Mouse (Mus musculus) embryo, embryonic 10.5 days (tissue): ENCODE data around the gene Xcl1.
A peak's percentile ranks its signal among the peaks of the same experiment; 100 is the strongest.
"Not testable (repeated sequence)": the region's sequence is repeated elsewhere in the genome, so short reads cannot be mapped to it uniquely, and the experiment has no call there.

Experiments used
- DNase-seq: peaks from one replicate; pipeline ENCODE4 v3.0.0-alpha.2; 2015; ENCODE audit warnings: low spot score

The Xcl1 gene

DNA sequence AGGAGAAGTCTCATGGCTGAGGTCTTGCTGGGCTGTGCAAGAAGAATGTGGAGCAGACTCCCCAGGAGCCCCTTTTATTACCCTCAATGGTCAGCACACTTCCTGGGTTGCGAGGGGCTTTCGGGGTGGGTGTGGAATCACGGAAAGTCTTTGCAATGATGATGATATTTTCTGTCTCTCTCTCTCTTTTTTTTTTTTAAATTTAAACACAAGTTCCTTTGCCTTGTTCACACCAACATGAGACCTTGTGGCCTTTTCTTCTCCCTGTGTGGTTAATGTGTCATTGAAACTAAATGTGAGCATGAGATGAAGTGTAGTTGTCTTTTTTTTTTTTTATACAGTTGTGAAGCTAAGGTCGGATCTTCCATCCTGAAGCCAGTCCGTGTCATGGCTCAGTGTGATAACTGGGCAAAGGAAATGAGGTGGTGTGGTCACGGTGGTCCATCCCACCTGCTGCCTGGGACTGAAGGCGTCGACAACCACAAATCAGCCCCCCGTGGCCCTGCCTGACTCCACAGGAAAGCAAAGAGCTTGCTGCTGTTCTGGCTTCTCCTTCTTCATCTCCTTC lies at the start of gene Xcl1:
TSS of gene Xcl1 (minus strand) at position 51 of the 568 bp plus-strand sequence.
- no peak for DNase-seq

DNA sequence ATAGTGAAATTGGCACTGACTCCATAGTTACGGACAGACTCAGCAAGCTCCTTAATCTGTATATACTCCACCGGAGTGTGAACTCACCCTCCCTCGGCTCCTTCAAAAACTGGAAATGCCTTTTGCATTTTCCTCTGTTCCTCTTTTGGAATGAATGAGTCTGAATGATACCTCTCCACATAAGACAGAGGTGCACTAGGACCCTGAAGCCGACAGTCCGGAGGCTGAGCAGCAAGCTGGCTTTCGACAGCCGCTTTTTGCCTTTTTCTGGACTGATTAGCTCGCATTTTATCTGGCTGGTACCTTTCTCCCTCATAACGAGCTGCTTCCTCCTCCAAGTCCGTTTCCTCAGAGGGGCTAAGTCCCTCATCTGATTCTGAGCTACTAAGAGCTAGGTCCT lies 49.4 kb upstream of the Xcl1 start:
- DNase-seq = not testable (repeated sequence)

- no peak for DNase-seq
Observed at GRCm38 (mm10) chr1:164977351-164977750, 42.0 kb upstream of the Xcl1 start.

GRCm38 (mm10) chr1:164975729-164976128 lies 40.4 kb upstream of the Xcl1 start:
- no peak for DNase-seq

DNA sequence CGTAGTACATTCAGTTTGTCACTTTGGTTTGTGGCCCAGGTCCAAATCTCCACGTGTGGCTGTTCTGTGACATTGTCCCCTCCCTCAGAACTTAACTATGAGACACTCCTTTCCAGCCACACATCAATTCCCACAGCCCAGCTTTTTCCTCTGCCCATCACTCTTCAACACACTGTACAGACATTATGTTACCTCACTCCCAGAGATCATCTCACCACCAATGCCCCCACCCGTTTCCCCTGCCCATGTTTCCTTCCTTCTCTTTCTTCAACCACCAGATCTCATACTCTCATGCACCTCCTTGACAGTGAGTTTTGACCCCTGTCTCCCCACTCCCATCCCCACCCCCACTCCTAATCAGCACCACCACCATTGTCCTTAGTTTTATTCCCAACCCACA lies 39.9 kb upstream of the Xcl1 start:
- DNase-seq = no peak

DNA sequence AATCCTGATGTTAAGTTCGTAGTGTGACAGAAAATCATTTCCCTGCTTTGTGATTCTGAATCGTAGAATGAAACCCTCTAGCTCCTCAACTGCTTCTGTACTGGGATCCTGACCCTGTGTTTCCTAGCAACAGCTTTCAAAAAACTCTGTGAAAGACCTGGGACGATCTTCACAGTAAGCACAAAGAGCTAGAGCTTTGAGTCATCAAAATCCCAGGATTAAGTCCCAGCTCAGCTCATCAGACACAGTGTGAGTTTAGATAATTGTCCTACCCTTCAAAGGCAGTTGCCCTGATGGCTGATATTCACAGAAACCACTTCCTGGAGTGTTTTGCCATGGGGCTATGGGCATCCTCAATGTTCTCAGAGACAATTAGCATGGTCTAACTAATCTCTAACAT lies 38.5 kb upstream of the Xcl1 start:
- peak; percentile 43 for DNase-seq

- no peak for DNase-seq
Observed at GRCm38 (mm10) chr1:164973341-164973740, 38.0 kb upstream of the Xcl1 start.

DNA sequence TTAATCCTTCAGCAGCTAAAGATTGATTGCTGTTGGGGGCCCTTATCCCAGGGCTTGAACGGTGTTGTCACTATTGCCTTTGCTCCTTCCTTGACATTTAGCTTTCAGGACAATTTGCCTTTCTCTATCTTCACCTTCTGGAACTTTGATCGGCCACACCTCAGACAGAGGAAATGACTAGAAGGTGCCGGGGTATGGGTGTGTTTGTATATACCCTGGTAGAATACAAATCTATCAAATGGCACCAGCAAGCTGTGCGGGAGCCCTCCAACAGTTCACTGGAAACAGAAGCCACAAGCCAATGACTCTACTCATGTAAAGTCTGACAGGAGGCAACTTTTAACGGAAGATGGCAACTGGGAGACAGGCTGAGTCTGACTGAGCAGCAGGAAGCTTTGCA lies 37.4 kb upstream of the Xcl1 start:
- no peak for DNase-seq

- DNase-seq = no peak
Observed at GRCm38 (mm10) chr1:164966095-164966698, 30.9 kb upstream of the Xcl1 start.

GRCm38 (mm10) chr1:164960610-164961009 lies 25.3 kb upstream of the Xcl1 start:
- no peak for DNase-seq

GRCm38 (mm10) chr1:164959787-164960385 lies 24.6 kb upstream of the Xcl1 start:
- no peak for DNase-seq

DNA sequence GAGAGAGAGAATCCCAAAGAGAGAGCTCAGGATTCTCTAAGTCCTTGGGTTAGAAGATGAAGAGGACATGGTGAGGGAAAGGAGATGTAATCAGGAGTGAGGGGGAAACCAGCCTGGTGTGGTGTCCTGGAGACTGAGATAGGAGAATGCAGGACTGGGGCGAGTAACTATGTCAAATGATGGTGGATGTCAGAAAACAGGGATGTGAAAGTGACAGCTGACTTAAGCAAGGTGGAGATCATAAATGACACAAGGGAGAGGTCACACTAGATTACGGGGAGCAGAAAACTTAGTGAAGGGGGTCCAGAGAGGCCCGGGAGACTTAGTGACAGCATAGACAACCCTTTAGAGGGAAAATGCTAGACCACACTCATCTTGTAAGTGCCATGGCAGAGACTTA lies 23.8 kb upstream of the Xcl1 start:
- DNase-seq = no peak

DNA sequence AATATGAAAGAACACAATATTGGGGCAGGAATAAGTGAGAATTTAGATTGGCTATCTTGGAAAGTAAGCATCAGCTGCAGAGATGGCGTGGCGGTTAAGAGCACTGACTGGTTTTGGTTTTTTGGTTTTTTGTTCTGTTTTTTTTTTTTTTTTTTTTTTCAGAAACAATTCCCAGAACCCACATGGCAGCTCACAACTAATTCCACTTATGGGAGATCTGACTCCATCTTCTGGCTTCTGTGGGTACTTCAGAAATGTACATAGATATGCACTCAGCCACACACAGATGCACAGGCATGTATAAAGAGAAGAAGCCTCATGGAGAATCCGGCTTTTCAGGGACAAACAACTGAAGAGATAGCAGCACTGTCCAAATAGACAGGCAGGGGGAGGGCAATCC lies 22.6 kb upstream of the Xcl1 start:
- no peak for DNase-seq

GRCm38 (mm10) chr1:164956725-164957399 lies 21.5 kb upstream of the Xcl1 start:
- DNase-seq = no peak

- no peak for DNase-seq
Observed at GRCm38 (mm10) chr1:164955452-164956196, 20.3 kb upstream of the Xcl1 start.

DNA sequence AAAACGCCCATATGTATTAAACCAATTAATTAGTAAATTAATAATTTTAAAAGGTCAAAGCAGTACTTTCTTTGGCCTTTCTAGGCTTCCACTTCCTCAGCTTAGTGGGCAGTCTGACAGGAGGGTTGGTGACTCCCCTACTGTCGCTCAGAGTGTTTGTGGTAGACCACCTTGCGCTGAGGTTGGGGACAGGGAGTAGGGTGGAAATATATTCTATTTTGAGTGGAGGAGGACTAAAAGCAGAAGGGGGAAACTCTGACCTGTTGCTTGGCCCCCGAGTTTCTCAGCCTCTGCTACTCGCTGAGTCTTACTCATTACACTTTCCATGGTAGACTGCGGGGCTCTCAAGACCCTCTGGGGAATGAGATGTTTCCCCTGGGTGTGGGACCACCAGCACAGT lies 18.2 kb upstream of the Xcl1 start:
- DNase-seq = no peak

DNA sequence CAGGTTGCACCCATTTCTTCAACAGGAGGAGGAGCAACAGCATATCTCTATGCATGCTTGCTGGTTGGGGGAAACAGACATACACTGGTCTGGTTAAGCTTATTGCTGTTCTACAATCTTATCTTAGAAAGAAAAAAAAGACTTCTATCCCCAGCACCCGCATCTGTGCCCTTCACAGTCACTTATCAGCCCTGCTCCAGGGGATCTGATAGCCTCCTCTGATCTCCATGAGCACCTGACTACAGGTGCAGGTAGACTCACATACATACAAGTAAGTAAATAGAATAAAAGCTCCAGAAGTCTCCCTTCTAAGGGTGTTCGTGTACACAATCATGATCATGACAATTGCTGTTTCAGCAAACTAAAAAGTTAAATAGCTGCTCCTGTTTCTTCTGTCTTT lies 733 bp upstream of the Xcl1 start:
- DNase-seq = no peak

GRCm38 (mm10) chr1:164933441-164934188 lies 1.7 kb downstream of the Xcl1 start:
- DNase-seq = no peak

DNA sequence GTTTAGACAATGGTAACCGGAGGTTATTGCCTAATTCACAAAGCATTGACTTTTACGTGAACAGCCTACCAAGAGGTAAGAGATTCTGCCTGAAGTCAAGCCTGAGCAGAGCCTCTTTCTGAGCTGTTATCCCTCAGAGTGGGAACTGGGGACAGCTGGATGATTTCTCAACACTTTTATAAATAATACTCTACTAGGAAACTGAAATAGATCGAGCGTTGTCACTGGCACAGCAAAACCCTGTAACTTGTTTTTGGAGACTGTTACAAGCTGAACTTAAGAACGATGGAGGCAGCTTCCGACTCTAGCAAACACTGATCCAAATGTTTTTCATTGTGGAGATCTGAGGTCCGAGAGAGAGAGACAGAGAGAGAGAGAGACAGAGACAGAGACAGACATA lies 4.2 kb downstream of the Xcl1 start:
- no peak for DNase-seq

GRCm38 (mm10) chr1:164930006-164930405 lies 5.3 kb downstream of the Xcl1 start:
- no peak for DNase-seq

DNA sequence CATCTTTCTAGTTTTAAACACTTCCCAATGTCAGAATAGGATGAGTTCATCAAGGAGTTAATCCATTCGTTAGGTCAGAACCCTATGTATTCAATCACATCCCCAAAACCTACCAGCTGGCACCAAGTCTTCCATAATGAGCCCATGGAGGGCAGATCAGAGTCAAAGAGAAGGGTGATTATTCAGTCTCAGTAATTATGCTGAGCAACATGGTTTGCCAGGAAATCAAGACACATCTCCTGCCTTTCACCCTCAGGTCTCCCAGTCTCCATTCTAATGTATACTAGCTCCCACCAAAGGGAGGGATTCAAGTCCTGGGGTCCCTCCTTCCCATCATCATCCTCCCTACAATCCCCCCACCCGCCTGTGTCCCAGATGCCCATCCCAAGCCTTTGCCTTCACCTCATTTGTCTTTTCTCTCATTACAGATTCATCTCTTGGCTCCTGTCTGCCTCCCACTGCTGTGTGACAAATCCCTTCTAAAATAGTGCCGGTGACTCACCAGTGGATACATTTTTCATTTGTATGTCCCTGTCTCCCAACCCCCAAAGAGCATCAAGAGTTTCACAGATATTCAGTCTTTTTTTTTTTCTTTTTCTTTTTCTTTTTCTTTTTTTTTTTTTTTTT lies 8.7 kb downstream of the Xcl1 start:
- no peak for DNase-seq
